Mouse (Mus musculus): ENCODE data around the gene Tesc. TPM values are rescaled to one million over a fixed set of nuclear protein-coding genes. Genes with fewer than 3 reads are reported as not detected.

The Tesc gene
- polyA plus RNA-seq, 1 experiment from 2014 or later, result 1.5 TPM

DNA sequence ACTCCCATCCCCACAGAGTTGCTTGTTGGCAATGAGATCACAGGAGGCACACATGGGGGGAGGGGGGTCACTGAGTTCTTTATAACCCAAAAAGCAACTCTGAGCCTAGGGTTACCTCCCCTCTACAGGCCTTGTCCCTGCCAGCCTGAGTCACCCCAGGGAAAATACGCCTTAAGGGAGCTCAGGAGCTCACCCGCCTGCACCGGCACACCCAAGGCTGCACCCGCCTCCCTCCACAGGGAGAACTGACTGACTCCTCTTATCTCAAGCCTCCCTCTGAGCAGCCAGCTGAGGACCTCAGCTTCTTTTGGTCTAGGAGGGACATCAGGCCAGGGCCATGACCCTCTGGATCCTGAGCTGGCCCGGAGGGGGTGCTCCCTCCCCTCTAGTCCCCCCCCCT is 3.5 kb downstream of the Tesc start:
- WGBS (ENCODE audit: insufficient replicate concordance), result 36% methylated on average over 5 of the region's 5 CpGs
- no peak overlapping the region for H3K4me2 ChIP-seq
- no peaks in the 10 kb centered on the region for H3K36me3 ChIP-seq
- no peak overlapping the region for H3K4me3 ChIP-seq (replicated peaks)
- H3K27ac ChIP-seq, result no peak overlapping the region
- no peak overlapping the region for H3K9ac ChIP-seq
- no peaks in the 10 kb centered on the region for H3K9me3 ChIP-seq (replicated peaks)
- peak; percentile 29; the same call in 1 of the 2 replicates for ATAC-seq (ENCODE audit: low read depth)
- no peak for DNase-seq
- H3K4me1 ChIP-seq (replicated peaks), result peaks cover 22% of the 10 kb centered on the region
- peaks cover 54% of the 10 kb centered on the region for H3K27me3 ChIP-seq

DNA sequence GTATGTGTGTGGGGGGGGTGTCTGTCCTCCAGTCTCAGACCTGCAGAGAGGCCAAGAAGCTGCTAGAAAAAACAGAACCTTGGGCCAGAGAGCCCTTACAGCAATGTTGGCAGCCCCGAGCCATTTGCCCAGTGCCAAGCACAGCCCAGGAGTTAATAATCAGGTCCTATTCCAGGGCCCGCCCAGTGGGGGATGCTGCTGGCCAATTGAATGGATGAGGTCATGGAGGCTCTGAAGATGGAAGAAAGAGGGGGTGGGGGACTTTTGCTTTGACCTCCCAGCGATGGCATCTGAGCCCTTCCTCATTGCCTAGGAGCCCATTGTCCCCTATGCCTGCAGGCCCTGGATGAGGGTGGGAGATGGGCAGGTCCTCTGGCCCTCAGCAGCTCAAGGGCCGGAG is 4.0 kb downstream of the Tesc start:
- H3K36me3 ChIP-seq, result no peaks in the 10 kb centered on the region
- H3K9me3 ChIP-seq (replicated peaks), result no peaks in the 10 kb centered on the region
- 37% methylated on average over 4 of the region's 4 CpGs for WGBS (ENCODE audit: insufficient replicate concordance)
- no peak for ATAC-seq (ENCODE audit: low read depth)
- H3K4me1 ChIP-seq (replicated peaks), result peaks cover 22% of the 10 kb centered on the region
- peaks cover 49% of the 10 kb centered on the region for H3K27me3 ChIP-seq
- no peak overlapping the region for H3K4me2 ChIP-seq
- no peak for DNase-seq
- no peak overlapping the region for H3K27ac ChIP-seq
- H3K4me3 ChIP-seq (replicated peaks), result no peak overlapping the region
- no peak overlapping the region for H3K9ac ChIP-seq

DNA sequence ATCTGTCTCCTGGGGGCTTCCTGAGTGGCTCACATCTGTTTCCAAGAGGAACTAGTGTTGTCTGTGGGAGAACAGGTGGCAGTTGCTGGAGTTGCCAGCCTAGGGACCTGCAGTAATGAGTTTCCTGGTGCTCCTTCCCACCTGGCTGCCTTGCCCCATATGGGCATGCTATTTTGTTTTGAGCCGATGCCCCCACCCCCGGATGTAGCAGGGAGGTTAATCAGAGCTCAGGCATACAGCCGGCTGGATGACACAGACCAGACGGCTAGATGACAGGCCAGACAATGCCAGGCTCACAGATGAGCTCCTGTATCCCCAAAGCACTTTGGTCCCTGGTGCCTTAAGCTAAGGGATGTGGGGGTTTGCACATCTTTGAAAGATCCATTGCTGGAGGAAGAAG is 5.8 kb downstream of the Tesc start:
- Histone ChIP-seq H3K9me3 (replicated peaks) (no peaks in the 10 kb centered on the region), H3K27me3 (peaks cover 34% of the 10 kb centered on the region), H3K36me3 (no peaks in the 10 kb centered on the region), H3K9ac (no peak overlapping the region), H3K4me2 (no peak overlapping the region), H3K4me3 (replicated peaks) (no peak overlapping the region), H3K4me1 (replicated peaks) (peaks cover 18% of the 10 kb centered on the region), H3K27ac (no peak overlapping the region)
- DNase-seq (no peak), ATAC-seq (ENCODE audit: low read depth) (no peak)
- 32% methylated on average over 4 of the region's 4 CpGs for WGBS (ENCODE audit: insufficient replicate concordance)

DNA sequence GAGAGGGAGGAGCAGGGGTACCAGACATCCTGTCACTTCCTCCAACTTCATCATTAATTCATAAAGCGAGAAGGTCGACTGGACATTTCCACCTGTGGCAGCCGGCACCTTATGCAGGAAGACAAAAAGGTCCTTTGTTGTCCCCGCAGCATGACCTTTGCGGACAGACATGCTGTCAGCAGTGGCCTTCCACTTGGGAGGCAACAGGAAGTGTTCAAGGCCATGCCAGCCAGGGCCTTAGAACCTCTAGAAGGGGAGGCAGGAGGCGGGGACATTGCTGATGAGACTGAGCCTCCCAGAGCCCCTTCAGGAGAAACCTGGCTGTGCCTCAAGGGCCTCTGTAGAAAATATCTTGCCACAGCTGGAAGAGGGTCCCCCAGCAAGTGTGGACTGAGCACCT is 6.2 kb downstream of the Tesc start:
- H3K4me3 ChIP-seq (replicated peaks), result no peak overlapping the region
- no peak for DNase-seq
- no peak for ATAC-seq (ENCODE audit: low read depth)
- no peaks in the 10 kb centered on the region for H3K9me3 ChIP-seq (replicated peaks)
- no peak overlapping the region for H3K4me2 ChIP-seq
- H3K36me3 ChIP-seq, result no peaks in the 10 kb centered on the region
- H3K9ac ChIP-seq, result no peak overlapping the region
- 55% methylated on average over 6 of the region's 6 CpGs for WGBS (ENCODE audit: insufficient replicate concordance)
- peaks cover 13% of the 10 kb centered on the region for H3K4me1 ChIP-seq (replicated peaks)
- H3K27me3 ChIP-seq, result peaks cover 29% of the 10 kb centered on the region
- H3K27ac ChIP-seq, result no peak overlapping the region

GRCm38 (mm10) chr5:118034632-118035031 is 7.1 kb downstream of the Tesc start:
- Histone ChIP-seq H3K9me3 (replicated peaks) (no peaks in the 10 kb centered on the region), H3K9ac (no peak overlapping the region), H3K4me3 (replicated peaks) (no peak overlapping the region), H3K36me3 (no peaks in the 10 kb centered on the region), H3K27me3 (peaks cover 21% of the 10 kb centered on the region), H3K4me1 (replicated peaks) (0 out of 2 replicates have a peak, but pooled peaks cover 6% of the 10 kb centered on the region), H3K27ac (no peak overlapping the region), H3K4me2 (no peak overlapping the region)
- WGBS (ENCODE audit: insufficient replicate concordance), result 67% methylated on average over 1 of the region's 1 CpGs
- ATAC-seq (ENCODE audit: low read depth) (no peak), DNase-seq (no peak)

GRCm38 (mm10) chr5:118035786-118036185 is 8.2 kb downstream of the Tesc start:
- no peak for DNase-seq

GRCm38 (mm10) chr5:118036888-118037797 is 9.6 kb downstream of the Tesc start:
- Histone ChIP-seq H3K27me3 (peaks cover 3% of the 10 kb centered on the region; the same call in 1 of the 2 replicates), H3K27ac (no peak overlapping the region), H3K4me3 (replicated peaks) (no peak overlapping the region), H3K36me3 (no peaks in the 10 kb centered on the region), H3K9me3 (replicated peaks) (no peaks in the 10 kb centered on the region), H3K4me2 (no peak overlapping the region), H3K9ac (no peak overlapping the region), H3K4me1 (replicated peaks) (0 out of 2 replicates have a peak, but pooled peaks cover 6% of the 10 kb centered on the region)
- DNase-seq (no peak), ATAC-seq (ENCODE audit: low read depth) (no peak)
- WGBS (ENCODE audit: insufficient replicate concordance), result 29% methylated on average over 25 of the region's 25 CpGs

More at GRCm38 (mm10) chr5:118035786-118036185, 8.2 kb downstream of the Tesc start:
- WGBS (ENCODE audit: insufficient replicate concordance), result 37% methylated on average over 3 of the region's 3 CpGs
- Histone ChIP-seq H3K4me3 (replicated peaks) (no peak overlapping the region), H3K4me2 (no peak overlapping the region), H3K9ac (no peak overlapping the region), H3K4me1 (replicated peaks) (0 out of 2 replicates have a peak, but pooled peaks cover 6% of the 10 kb centered on the region), H3K27me3 (peaks cover 9% of the 10 kb centered on the region), H3K9me3 (replicated peaks) (no peaks in the 10 kb centered on the region), H3K36me3 (no peaks in the 10 kb centered on the region), H3K27ac (no peak overlapping the region)
- ATAC-seq (ENCODE audit: low read depth), result no peak

GRCm38 (mm10) chr5:118037798-118038484 is 10.4 kb downstream of the Tesc start:
- no peak for ATAC-seq (ENCODE audit: low read depth)
- 11% methylated on average over 10 of the region's 10 CpGs for WGBS (ENCODE audit: insufficient replicate concordance)
- no peak overlapping the region for H3K27ac ChIP-seq
- H3K27me3 ChIP-seq, result peaks cover 3% of the 10 kb centered on the region; the same call in 1 of the 2 replicates
- H3K36me3 ChIP-seq, result no peaks in the 10 kb centered on the region
- H3K4me2 ChIP-seq, result no peak overlapping the region
- 0 out of 2 replicates have a peak, but pooled peaks cover 6% of the 10 kb centered on the region for H3K4me1 ChIP-seq (replicated peaks)
- no peak overlapping the region for H3K4me3 ChIP-seq (replicated peaks)
- no peaks in the 10 kb centered on the region for H3K9me3 ChIP-seq (replicated peaks)
- no peak overlapping the region for H3K9ac ChIP-seq
- no peak for DNase-seq

- no peak for ATAC-seq (ENCODE audit: low read depth)
- DNase-seq, result no peak
- Histone ChIP-seq H3K9me3 (replicated peaks) (no peaks in the 10 kb centered on the region), H3K27ac (no peak overlapping the region), H3K4me3 (replicated peaks) (no peak overlapping the region), H3K9ac (no peak overlapping the region), H3K27me3 (peaks cover 3% of the 10 kb centered on the region; the same call in 1 of the 2 replicates), H3K4me1 (replicated peaks) (0 out of 2 replicates have a peak, but pooled peaks cover 6% of the 10 kb centered on the region), H3K4me2 (no peak overlapping the region), H3K36me3 (no peaks in the 10 kb centered on the region)
- 50% methylated on average over 12 of the region's 12 CpGs for WGBS (ENCODE audit: insufficient replicate concordance)
Observed at GRCm38 (mm10) chr5:118039241-118039668, 11.7 kb downstream of the Tesc start.

DNA sequence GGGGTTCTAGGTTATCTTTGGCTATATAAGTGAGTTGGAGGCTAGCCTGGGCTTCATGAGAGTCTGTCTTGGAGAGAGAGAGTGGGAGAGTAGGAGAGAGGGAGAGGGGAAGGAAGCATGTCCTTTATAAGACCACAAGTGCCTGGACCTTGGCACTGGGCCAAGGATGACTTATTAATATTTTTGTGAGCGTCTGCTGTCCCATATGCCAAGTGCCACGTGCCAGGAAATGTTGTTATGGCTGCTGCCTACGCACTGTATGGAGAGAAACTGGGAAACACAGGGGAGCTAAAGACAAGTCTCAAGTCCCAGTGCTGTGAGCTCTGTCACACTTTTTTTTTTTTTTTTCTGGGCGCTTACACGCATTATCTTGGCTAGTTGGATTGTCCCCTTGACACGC is 15.1 kb downstream of the Tesc start:
- H3K9ac ChIP-seq, result no peak overlapping the region
- H3K27me3 ChIP-seq, result no peaks in the 10 kb centered on the region
- no peak overlapping the region for H3K4me2 ChIP-seq
- H3K27ac ChIP-seq, result no peak overlapping the region
- 67% methylated on average over 6 of the region's 6 CpGs for WGBS (ENCODE audit: insufficient replicate concordance)
- ATAC-seq (ENCODE audit: low read depth) (no peak), DNase-seq (no peak)
- H3K9me3 ChIP-seq (replicated peaks), result no peaks in the 10 kb centered on the region
- H3K4me1 ChIP-seq (replicated peaks), result 0 out of 2 replicates have a peak, but pooled peaks cover 3% of the 10 kb centered on the region
- H3K36me3 ChIP-seq, result no peaks in the 10 kb centered on the region
- H3K4me3 ChIP-seq (replicated peaks), result no peak overlapping the region

- Histone ChIP-seq H3K36me3 (no peaks in the 10 kb centered on the region), H3K4me1 (replicated peaks) (no peaks in the 10 kb centered on the region; the same call in 1 of the 2 replicates), H3K9ac (no peak overlapping the region), H3K4me2 (no peak overlapping the region), H3K9me3 (replicated peaks) (no peaks in the 10 kb centered on the region), H3K4me3 (replicated peaks) (no peak overlapping the region), H3K27ac (no peak overlapping the region), H3K27me3 (no peaks in the 10 kb centered on the region)
- DNase-seq, result no peak
- ATAC-seq (ENCODE audit: low read depth), result no peak
- 69% methylated on average over 4 of the region's 4 CpGs for WGBS (ENCODE audit: insufficient replicate concordance)
Observed at GRCm38 (mm10) chr5:118043761-118044160, 16.2 kb downstream of the Tesc start.
